Mouse (Mus musculus): ENCODE data around the gene Arhgef6.

GRCm38 (mm10) chrX:57223301-57223700 lies 115.2 kb downstream of the Arhgef6 start:
- TF ChIP-seq CTCF (IDR thresholded peaks at IDR 0.05; ENCODE audit: insufficient read depth, low read depth, low read length) (no peak), POLR2A (IDR thresholded peaks at IDR 0.05; ENCODE audit: insufficient read depth, low read depth, low read length) (no peak)

All from olfactory bulb, adult 2 months (tissue).